Mouse (Mus musculus): ENCODE measurements at regions not wholly inside any gene's neighbourhood (a gene's known extent, or its start where the extent isn't known, plus 50 kb on each side); places are given as distances from the start of the nearest gene placed in this dataset.
A peak's percentile ranks its signal among the peaks of the same experiment; 100 is the strongest.

DNA sequence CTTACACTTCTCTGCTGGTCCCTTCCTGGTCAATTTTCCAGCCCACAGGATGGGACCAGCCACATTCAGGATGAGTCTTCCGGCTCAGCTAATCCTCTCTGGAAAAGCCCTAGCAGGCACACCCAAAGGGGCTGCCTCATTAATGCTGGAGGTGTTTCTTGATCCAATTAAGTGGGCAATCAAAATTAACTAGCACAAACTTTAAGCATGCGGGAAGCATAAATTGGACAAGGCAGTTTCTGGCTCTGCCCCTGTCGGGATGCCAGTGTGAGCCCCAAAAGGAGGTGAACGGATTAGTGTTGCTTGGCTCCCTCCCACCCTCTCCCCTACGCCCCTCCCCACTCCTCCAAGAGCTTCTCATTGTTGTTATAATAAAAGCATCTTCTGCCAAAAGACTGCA is 262.5 kb upstream of the Id4 start:
- H3K9me3 ChIP-seq (ENCODE audit: low read length): no peaks in the 10 kb centered on the region
- H3K36me3 ChIP-seq (ENCODE audit: insufficient read depth, low read length): no peaks in the 10 kb centered on the region
- no peaks in the 10 kb centered on the region for H3K4me1 ChIP-seq (ENCODE audit: insufficient read depth, low read length)
- no peak overlapping the region for H3K4me3 ChIP-seq (ENCODE audit: low read depth, low read length)
- peak; percentile 8 for DNase-seq (ENCODE audit: low spot score)
- no peak overlapping the region for H3K4me2 ChIP-seq (ENCODE audit: low read depth, low read length, poor library complexity, severe bottlenecking)
- 0 out of 2 replicates have a peak, but pooled peaks cover 3% of the 10 kb centered on the region for H3K27me3 ChIP-seq (ENCODE audit: insufficient read depth, low read length)
- ATAC-seq (ENCODE audit: low FRiP score): no peak
- H3K27ac ChIP-seq (ENCODE audit: low read depth, low read length): no peak overlapping the region
- WGBS: 20% methylated on average over 5 of the region's 5 CpGs
- H3K9ac ChIP-seq (replicated peaks; ENCODE audit: low read length, poor library complexity, severe bottlenecking): no peak overlapping the region
- no peak for TF ChIP-seq CTCF (IDR thresholded peaks at IDR 0.05)

DNA sequence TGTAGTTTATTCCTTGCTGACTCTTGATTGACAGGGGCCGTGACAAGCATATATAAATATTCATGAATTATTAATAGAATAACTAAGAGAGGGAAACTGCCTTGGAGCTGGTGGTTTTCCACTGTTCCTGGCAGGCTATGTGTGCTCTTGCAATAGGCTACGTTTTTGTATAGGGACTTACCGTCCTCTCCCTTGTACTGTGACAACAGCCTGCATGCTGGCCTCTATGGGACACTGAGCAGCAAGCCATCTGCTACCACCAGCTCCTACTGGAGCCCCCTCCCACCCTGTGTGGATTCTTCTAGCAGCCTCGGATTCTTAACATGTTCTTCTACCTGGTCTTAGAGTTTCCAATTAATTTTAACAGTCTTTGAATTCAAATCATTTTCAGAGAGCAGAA is 261.6 kb upstream of the Id4 start:
- WGBS: 42% methylated on average over 4 of the region's 4 CpGs
- peak; percentile 30 for DNase-seq (ENCODE audit: low spot score)
- H3K4me3 ChIP-seq (ENCODE audit: low read depth, low read length): no peak overlapping the region
- no peaks in the 10 kb centered on the region for H3K36me3 ChIP-seq (ENCODE audit: insufficient read depth, low read length)
- H3K27ac ChIP-seq (ENCODE audit: low read depth, low read length): no peak overlapping the region
- no peak for ATAC-seq (ENCODE audit: low FRiP score)
- 0 out of 2 replicates have a peak, but pooled peaks cover 3% of the 10 kb centered on the region for H3K27me3 ChIP-seq (ENCODE audit: insufficient read depth, low read length)
- H3K4me2 ChIP-seq (ENCODE audit: low read depth, low read length, poor library complexity, severe bottlenecking): no peak overlapping the region
- no peaks in the 10 kb centered on the region for H3K4me1 ChIP-seq (ENCODE audit: insufficient read depth, low read length)
- H3K9ac ChIP-seq (replicated peaks; ENCODE audit: low read length, poor library complexity, severe bottlenecking): no peak overlapping the region
- TF ChIP-seq CTCF (IDR thresholded peaks at IDR 0.05): no peak
- H3K9me3 ChIP-seq (ENCODE audit: low read length): no peaks in the 10 kb centered on the region

DNA sequence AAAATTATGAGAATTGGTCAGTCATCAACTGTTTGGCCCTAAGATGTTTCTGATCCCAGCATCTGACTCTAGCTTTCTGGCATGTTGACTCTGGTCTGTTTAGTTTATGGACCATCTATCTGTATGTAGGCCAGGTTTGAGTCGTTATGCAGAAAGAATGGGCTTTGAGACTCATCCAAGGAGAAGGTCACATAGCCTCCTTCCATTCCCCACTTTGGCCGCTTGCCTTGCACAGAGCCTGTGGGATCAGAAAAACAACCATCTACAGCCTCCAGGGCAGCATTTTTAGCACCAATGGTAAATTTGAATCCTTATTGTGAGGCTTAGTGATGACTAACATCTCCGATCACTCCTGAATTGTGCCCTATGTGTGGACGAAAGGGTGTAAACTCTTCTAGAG is 257.9 kb upstream of the Id4 start:
- no peaks in the 10 kb centered on the region for H3K9me3 ChIP-seq (ENCODE audit: low read length)
- 0 out of 2 replicates have a peak, but pooled peaks cover 3% of the 10 kb centered on the region for H3K27me3 ChIP-seq (ENCODE audit: insufficient read depth, low read length)
- H3K27ac ChIP-seq (ENCODE audit: low read depth, low read length): no peak overlapping the region
- DNase-seq (ENCODE audit: low spot score) (no peak), ATAC-seq (ENCODE audit: low FRiP score) (no peak)
- no peaks in the 10 kb centered on the region for H3K4me1 ChIP-seq (ENCODE audit: insufficient read depth, low read length)
- H3K4me2 ChIP-seq (ENCODE audit: low read depth, low read length, poor library complexity, severe bottlenecking): no peak overlapping the region
- 91% methylated on average over 4 of the region's 4 CpGs for WGBS
- no peak overlapping the region for H3K9ac ChIP-seq (replicated peaks; ENCODE audit: low read length, poor library complexity, severe bottlenecking)
- no peak for TF ChIP-seq CTCF (IDR thresholded peaks at IDR 0.05)
- no peaks in the 10 kb centered on the region for H3K36me3 ChIP-seq (ENCODE audit: insufficient read depth, low read length)
- H3K4me3 ChIP-seq (ENCODE audit: low read depth, low read length): no peak overlapping the region

DNA sequence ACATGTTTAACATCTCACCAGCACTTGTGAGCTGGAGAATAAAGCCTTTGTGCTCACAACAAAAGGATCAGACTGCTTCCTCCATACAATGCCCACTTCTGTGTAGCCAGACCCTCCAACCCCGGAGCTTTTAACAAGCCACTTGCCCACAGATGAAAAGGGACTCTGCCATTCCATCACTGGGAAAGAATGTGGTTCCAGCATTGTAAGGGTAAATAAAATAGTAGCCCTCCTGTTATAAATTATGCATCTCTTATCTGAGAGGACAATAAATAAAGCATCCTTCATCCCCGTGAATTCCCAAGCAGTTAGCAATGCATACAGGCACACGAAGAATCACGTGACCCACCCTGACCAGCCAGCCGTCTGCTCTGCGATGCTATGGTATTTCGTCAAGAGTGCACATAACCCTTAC is 247.7 kb upstream of the Id4 start:
- 18% methylated on average over 7 of the region's 7 CpGs for WGBS
- Histone ChIP-seq H3K27me3 (ENCODE audit: insufficient read depth, low read length) (no peaks in the 10 kb centered on the region), H3K36me3 (ENCODE audit: insufficient read depth, low read length) (no peaks in the 10 kb centered on the region), H3K9me3 (ENCODE audit: low read length) (no peaks in the 10 kb centered on the region), H3K9ac (replicated peaks; ENCODE audit: low read length, poor library complexity, severe bottlenecking) (no peak overlapping the region), H3K27ac (ENCODE audit: low read depth, low read length) (no peak overlapping the region), H3K4me2 (ENCODE audit: low read depth, low read length, poor library complexity, severe bottlenecking) (no peak overlapping the region), H3K4me3 (ENCODE audit: low read depth, low read length) (no peak overlapping the region), H3K4me1 (ENCODE audit: insufficient read depth, low read length) (0 out of 2 replicates have a peak, but pooled peaks cover 3% of the 10 kb centered on the region)
- no peak for TF ChIP-seq CTCF (IDR thresholded peaks at IDR 0.05)
- no peak for ATAC-seq (ENCODE audit: low FRiP score)
- DNase-seq (ENCODE audit: low spot score): no peak

DNA sequence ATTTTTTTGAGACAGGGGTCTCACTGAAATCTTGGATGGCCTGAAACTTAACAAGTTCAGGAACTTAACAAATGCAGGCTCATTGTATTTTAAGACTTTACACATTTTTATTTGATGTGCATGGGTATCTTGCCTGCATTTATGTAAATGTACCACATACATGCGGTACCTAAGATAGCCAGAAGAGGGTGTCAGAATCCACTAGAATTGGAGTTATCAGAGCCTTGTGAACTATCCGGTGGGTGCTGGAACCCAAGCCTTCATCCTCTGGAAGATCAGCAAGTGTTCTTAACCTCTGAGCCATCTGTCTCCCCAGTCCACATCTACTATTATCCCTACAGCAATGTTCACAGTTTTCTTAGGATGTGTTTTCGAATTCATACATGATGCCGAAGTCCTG is 245.7 kb upstream of the Id4 start:
- DNase-seq (ENCODE audit: low spot score) (no peak), ATAC-seq (ENCODE audit: low FRiP score) (no peak)
- no peak overlapping the region for H3K9ac ChIP-seq (replicated peaks; ENCODE audit: low read length, poor library complexity, severe bottlenecking)
- no peak overlapping the region for H3K4me3 ChIP-seq (ENCODE audit: low read depth, low read length)
- 83% methylated on average over 4 of the region's 4 CpGs for WGBS
- no peaks in the 10 kb centered on the region for H3K27me3 ChIP-seq (ENCODE audit: insufficient read depth, low read length)
- no peak overlapping the region for H3K4me2 ChIP-seq (ENCODE audit: low read depth, low read length, poor library complexity, severe bottlenecking)
- H3K9me3 ChIP-seq (ENCODE audit: low read length): no peaks in the 10 kb centered on the region
- no peak overlapping the region for H3K27ac ChIP-seq (ENCODE audit: low read depth, low read length)
- peak; percentile 27; the same call in 1 of the 2 replicates for TF ChIP-seq CTCF (IDR thresholded peaks at IDR 0.05)
- no peaks in the 10 kb centered on the region for H3K36me3 ChIP-seq (ENCODE audit: insufficient read depth, low read length)
- H3K4me1 ChIP-seq (ENCODE audit: insufficient read depth, low read length): 0 out of 2 replicates have a peak, but pooled peaks cover 3% of the 10 kb centered on the region

GRCm38 (mm10) chr13:48016051-48016450 is 245.0 kb upstream of the Id4 start:
- no peak overlapping the region for H3K27ac ChIP-seq (ENCODE audit: low read depth, low read length)
- WGBS: 94% methylated on average over 3 of the region's 3 CpGs
- no peaks in the 10 kb centered on the region for H3K9me3 ChIP-seq (ENCODE audit: low read length)
- H3K4me3 ChIP-seq (ENCODE audit: low read depth, low read length): no peak overlapping the region
- H3K27me3 ChIP-seq (ENCODE audit: insufficient read depth, low read length): no peaks in the 10 kb centered on the region
- no peak overlapping the region for H3K4me2 ChIP-seq (ENCODE audit: low read depth, low read length, poor library complexity, severe bottlenecking)
- DNase-seq (ENCODE audit: low spot score) (no peak), ATAC-seq (ENCODE audit: low FRiP score) (no peak)
- no peak for TF ChIP-seq CTCF (IDR thresholded peaks at IDR 0.05)
- H3K4me1 ChIP-seq (ENCODE audit: insufficient read depth, low read length): 0 out of 2 replicates have a peak, but pooled peaks cover 3% of the 10 kb centered on the region
- H3K9ac ChIP-seq (replicated peaks; ENCODE audit: low read length, poor library complexity, severe bottlenecking): no peak overlapping the region
- H3K36me3 ChIP-seq (ENCODE audit: insufficient read depth, low read length): no peaks in the 10 kb centered on the region

Measured in midbrain, postnatal 0 days (tissue).